Mouse (Mus musculus): ENCODE data around the gene Ccdc194. TPM values are rescaled to one million over a fixed set of nuclear protein-coding genes. Genes with fewer than 3 reads are reported as not detected.
A peak's percentile ranks its signal among the peaks of the same experiment; 100 is the strongest.

The Ccdc194 gene
- total RNA-seq, 2 experiments from 2014 or later, result 0.25 TPM; not detected in 1

DNA sequence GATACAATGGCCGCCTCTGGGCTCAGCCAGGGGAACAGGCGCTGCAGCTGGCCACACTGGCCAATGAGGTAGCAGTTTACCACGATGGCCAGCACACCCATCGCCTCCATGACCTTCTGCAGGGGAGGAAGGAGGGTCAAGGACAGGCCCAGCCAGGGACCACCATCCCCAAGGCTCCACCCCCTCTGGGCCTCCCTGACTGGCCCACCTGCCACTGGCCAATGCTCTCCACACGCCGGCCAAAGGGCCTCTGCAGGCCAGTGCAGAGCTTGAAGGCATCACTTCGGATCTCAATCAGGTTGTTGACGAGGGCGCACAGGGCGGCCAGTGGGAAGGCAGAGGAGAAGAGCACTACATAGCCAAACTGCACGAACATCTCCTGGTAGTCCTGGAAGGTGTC lies 46.6 kb downstream of the Ccdc194 start:
- no peak for DNase-seq (ENCODE audit: low spot score in 2 of 2)

DNA sequence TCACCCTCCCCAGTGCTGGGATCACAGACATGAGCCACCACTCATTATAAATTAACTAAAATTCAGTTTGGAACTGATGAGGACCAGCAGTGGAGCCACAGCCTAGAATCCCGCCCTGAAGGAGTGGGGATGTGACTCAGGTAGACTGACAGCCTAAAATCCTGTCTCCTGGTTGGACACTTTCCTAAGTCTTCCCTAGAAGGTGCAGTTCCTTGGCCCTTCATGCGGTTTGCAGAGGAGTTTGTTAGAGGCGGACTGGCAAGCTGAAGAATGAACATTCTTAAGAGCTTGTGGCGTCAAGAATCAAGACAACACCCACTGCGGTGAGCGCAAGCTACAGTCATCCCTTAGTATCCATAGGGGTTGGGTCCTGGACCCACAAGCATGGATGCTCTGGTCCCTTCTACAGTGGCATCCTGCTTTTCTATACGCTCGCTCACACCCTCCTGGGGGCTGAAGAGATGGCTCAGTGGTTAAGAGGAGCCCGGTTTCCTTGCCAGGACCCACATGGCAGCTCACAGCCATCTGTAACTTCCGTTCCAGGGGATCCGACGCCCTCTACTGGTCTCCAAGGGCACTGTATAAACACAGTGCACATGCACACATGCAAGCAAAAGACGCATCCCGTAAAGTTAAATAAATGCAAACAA lies 48.2 kb downstream of the Ccdc194 start:
- DNase-seq (ENCODE audit: low spot score in 2 of 2), result no peak

DNA sequence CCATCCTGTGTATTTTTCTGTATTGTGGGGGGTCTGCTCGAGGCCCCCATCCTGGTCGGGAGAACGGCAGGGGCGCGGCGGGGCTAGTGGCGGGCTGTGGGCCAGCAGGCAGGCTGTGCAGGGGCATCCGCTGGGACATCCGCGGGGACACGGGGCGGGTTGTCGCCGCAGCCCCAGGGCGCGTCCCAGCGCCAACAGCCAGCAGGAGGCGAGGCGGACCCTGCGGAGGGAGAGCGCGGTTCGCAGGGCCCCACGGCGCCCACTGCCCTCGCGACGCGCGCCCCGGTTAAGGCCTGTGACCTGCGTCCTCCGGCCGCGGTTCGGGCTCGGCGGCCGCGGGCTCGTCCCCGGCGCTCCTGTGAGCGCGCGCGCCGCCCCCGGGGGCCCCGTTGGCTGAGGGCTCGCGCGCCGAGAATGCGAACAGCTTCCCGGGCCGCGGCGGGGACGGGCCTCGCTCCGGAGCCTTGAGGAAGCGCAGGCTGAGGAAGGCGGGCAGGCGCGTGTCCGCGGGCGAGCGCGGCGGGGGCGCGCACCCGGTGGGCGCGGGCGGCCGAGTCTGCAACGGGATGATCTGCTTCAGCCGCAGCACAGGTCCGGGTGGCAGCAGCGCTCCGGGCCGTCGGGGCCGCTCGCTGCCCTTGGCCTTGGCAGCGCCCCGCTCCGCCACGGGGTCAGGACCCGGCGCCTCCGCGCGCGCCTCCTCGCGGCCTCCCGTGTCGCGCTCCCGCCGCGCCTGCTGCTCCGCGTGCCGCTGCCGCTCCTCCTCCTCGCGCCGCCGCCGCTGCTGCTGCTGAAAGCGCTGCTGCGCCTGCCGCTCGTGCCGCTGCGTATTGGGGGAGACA lies 49.2 kb downstream of the Ccdc194 start:
- DNase-seq (ENCODE audit: low spot score in 2 of 2), result peak; percentile 72 to 77

DNA sequence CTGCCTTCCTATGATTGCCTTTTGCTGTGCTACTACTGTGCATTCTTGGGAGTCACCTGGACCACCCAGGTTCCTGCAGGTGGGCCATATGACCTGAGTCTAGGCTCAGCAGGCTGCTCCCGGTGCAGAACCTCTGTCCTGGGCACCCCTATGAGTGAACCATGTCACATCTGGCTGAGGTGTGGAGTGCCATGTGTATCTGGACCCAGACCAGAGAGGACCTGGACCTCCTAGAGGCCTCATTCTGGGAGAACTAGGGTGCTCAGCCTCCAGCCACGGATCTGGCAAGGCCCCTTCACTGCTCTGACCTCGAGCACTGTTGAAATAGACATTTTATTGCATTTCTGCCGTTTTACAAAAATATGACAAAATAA lies 49.8 kb downstream of the Ccdc194 start:
- no peak for DNase-seq (ENCODE audit: low spot score in 2 of 2)

DNA sequence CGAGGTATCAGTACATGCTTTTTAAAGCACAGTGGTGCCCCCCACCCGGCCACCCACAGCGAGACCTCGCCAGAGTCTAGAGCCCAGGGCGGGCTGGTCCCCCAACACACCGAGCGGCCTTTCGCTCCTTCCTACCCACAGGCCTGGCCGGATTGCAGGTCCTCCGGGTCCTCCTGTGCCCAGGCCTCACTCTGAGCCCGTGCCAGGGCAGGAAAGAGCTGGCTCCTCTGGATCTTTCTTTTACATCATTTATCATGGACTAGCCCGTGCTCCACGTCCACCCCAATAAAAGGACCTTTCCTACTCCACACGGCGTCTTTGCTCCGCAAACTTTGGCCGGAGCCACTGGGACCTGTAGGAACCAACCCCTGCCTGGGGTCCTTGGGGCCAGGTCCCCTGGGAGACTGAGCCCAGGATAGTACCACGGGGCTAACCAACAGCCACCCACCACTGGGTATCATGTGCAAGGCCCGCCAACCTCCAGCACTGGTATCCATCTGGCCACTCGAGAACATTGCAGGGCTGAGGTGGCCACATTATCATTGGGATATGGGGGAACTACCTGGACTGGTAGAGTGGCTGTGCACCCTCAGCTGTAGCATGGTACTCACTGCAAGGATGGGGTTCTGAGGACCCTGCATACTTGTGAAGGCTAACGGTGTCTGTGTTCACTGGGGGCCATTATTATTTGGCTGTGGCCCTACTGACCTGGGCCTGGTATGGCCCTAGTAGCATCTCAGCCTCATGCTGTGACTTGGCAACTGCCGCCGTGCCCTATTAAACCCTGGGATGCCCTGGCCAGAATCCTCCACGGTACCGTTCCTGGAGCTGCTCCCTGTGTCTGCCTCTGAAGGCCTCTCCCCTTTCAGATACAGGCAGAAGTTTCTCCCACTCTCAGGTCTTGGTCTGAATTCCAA lies 50.5 kb downstream of the Ccdc194 start:
- DNase-seq (ENCODE audit: low spot score in 2 of 2), result no peak

DNA sequence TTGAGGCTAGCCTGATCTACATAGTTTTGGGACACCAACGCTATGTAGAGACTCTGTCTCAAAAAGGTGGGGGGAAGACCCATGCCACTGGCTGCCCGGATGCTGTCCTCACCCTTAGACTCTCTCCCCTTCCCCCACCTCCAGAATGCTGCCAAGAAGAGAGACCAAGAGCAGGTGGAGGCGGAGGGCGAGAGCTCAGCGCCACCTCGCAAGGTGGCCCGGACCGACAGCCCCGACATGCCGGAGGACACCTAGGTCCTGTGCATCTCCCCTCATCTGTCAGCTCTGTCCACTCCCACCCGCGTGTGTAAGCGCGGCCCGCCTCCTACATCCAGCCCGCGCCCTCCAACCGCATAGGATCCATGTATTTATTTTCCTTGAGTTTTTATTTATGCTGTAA lies 51.2 kb downstream of the Ccdc194 start:
- no peak for DNase-seq (ENCODE audit: low spot score in 2 of 2)

DNA sequence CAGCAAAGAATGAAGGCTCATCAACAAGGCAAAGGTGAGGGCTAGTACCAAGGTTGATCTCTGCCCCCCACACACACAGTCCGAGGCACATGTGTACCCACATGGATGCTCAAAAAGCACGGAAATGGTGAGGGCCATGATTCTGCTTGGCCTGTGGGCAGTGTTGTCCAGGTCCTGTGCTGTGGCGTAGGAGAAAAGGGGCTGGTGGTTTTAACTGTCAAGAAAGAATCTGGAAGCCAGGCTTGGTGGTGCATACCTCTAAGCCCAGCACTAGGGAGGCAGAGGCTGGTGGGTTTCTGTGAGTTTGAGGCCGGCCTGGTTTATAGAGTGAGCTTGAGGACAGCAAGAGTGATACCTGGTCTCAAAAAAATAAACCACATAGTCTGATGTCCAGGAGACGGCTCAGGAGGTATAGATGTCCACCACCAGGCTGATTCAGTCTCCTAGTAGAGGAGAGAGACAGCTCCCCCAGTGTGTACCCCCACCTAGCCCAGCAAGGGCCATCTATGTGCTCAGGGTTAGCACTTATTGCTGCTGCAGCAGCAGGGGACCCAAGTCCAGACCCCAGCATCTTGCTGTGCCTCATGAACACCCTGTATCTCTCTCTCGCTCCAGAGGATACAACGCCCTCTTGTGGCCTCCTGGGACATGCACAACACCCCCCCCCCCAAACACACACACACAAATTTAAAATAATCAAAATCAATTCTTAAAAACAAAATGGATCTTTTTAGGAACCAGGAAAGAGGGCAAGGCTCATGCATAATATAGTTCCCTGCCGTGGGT lies 52.7 kb downstream of the Ccdc194 start:
- no peak for DNase-seq (ENCODE audit: low spot score in 2 of 2)

DNA sequence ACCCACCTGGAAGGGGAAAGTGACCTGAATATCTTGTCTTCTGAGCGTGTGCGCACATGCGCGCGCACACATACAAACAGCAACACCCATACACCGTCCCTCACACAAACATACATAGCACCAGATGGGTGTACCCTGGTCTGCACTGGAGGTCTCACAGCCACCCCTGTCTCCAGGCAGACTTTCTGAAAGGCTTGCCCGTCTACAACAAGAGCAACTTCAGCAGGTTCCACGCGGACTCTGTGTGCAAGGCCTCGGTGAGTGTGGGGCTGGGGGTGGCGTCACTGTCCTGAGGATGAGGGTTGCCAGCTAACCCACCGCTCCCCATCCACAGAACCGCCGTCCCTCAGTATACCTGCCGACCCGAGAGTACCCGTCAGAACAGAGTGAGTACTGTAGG lies 53.6 kb downstream of the Ccdc194 start:
- no peak for DNase-seq (ENCODE audit: low spot score in 2 of 2)

DNA sequence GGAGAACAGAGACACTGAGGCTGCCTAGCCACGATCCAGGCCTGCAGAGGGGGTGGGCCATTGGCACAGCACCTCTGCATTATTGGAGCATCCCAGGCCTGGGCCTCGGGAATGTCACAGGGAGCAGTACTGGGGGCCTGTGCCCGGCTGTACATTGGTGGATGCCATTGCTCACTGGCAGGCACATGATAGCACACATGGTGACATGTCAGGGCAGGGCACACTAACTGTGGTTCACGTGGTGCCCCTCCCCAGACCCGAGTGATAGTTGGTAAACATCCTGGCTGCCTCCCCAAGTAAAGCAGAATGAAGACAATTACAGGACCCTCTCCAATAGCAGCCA lies 54.6 kb downstream of the Ccdc194 start:
- no peak for DNase-seq (ENCODE audit: low spot score in 2 of 2)

DNA sequence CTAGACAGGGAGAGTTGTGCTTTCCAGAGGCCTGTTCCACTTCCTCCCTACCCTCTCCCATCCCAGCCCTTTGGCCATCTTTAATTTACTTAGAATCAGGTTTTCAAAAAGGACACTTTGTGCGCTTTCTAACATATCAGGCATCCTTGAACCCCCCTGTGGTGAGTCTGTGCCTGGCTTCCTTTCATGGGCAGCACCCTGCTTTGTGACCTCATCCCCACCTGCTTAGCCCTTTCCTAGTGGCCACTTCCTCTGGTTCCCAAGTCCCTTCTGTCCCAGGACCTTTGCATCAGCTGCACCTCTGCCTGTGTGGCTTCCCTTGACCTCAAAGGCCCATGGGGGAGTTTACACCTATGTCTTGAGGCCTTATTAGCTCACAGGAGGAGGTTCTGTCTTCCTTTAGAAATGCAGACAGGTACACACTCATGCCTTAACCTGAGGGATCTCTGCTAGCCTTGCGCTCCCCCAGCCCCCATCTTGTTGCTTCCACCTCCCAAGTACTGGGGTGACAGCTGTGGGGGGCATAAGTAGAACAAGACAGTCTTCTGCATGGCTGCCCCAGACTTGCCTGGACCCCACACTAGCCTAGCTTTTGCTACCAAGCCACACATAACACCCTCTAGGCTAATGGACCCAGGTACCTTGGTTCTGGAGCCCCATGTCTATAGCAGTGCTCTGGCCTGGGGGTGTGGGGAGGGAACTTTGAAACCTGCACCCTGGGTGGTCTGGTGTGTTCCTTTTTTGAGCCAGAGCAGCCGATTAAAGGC lies 55.2 kb downstream of the Ccdc194 start:
- no peak for DNase-seq (ENCODE audit: low spot score in 2 of 2)

Other genes starting within 250 kb of the Ccdc194 start
- gene Use1, start 158.9 kb downstream of the Ccdc194 start, total RNA-seq (2021), result 100 to 1,000 TPM; 210 to 221 TPM
- gene Ocel1, start 154.4 kb downstream of the Ccdc194 start, total RNA-seq (2021), result 10 to 100 TPM; 12.0 to 13.6 TPM
- 10 to 100 TPM; 67.6 to 70.6 TPM for gene Nr2f6, start 143.8 kb downstream of the Ccdc194 start, total RNA-seq (2021)
- gene Ushbp1, start 129.9 kb downstream of the Ccdc194 start, total RNA-seq (2021), result 10 to 100 TPM; 21.6 to 21.8 TPM
- gene Babam1, start 128.8 kb downstream of the Ccdc194 start, total RNA-seq (2021), result 100 to 1,000 TPM; 108 to 109 TPM
- gene Ankle1, start 119.7 kb downstream of the Ccdc194 start, total RNA-seq (2021), result 10 to 100 TPM; 13.5 to 14.6 TPM
- gene Abhd8, start 62.1 kb downstream of the Ccdc194 start, total RNA-seq (2021), result 10 to 100 TPM; 58.9 to 65.9 TPM
- gene Mrpl34, start 60.8 kb downstream of the Ccdc194 start, total RNA-seq (2021), result 10 to 100 TPM; 87.7 to 89.8 TPM
- gene Dda1, start 56.5 kb downstream of the Ccdc194 start, total RNA-seq (2021), result 10 to 100 TPM; 61.2 to 61.4 TPM
- 10 to 100 TPM; 25.9 to 26.3 TPM for gene Ano8, start 39.7 kb downstream of the Ccdc194 start, total RNA-seq (2021)
- 10 to 100 TPM; 30.6 to 32.0 TPM for gene Gtpbp3, start 37.6 kb downstream of the Ccdc194 start, total RNA-seq (2021)
- gene Plvap, start 14.0 kb downstream of the Ccdc194 start, total RNA-seq (2021), result 100 to 1,000 TPM; 179 to 185 TPM
- 10 to 100 TPM; 39.6 to 46.0 TPM for gene Bst2, start 11.7 kb upstream of the Ccdc194 start, total RNA-seq (2021)
- 10 to 100 TPM; 74.5 to 76.0 TPM for gene Mvb12a, start 17.2 kb upstream of the Ccdc194 start, total RNA-seq (2021)
- gene Tmem221, start 33.2 kb upstream of the Ccdc194 start, total RNA-seq (2021), result 1 to 10 TPM; 4.4 to 4.5 TPM
- gene Nxnl1, start 40.9 kb upstream of the Ccdc194 start, total RNA-seq (2021), result under 1 TPM; 0.25 to 0.65 TPM
- 100 to 1,000 TPM; 110 to 111 TPM for gene Slc27a1, start 43.2 kb upstream of the Ccdc194 start, total RNA-seq (2021)
- gene Pgls, start 66.5 kb upstream of the Ccdc194 start, total RNA-seq (2021), result 100 to 1,000 TPM; 136 to 144 TPM
- gene Fam129c, start 71.9 kb upstream of the Ccdc194 start, total RNA-seq (2021), result 1 to 10 TPM; 3.4 to 4.3 TPM
- 10 to 100 TPM; 74.6 to 78.2 TPM for gene Colgalt1, start 85.3 kb upstream of the Ccdc194 start, total RNA-seq (2021)
- gene Unc13a, start 146.0 kb upstream of the Ccdc194 start, total RNA-seq (2021), result 10 to 100 TPM; 11.7 to 12.9 TPM
- gene Jak3, start 150.6 kb upstream of the Ccdc194 start, total RNA-seq (2021), result 10 to 100 TPM; 17.7 to 19.3 TPM
- 1 to 10 TPM; 6.8 to 8.5 TPM for gene Insl3, start 163.5 kb upstream of the Ccdc194 start, total RNA-seq (2021)
- 1 to 10 TPM; 4.4 to 5.0 TPM for gene B3gnt3, start 176.1 kb upstream of the Ccdc194 start, total RNA-seq (2021)
- 1 to 10 TPM; 8.4 to 9.8 TPM for gene Fcho1, start 200.0 kb upstream of the Ccdc194 start, total RNA-seq (2021)